Mouse (Mus musculus) kidney, postnatal 0 days (tissue): ENCODE data around the gene Foxi1. TPM values are rescaled to one million over a fixed set of nuclear protein-coding genes. Genes with fewer than 3 reads are reported as not detected.
"Not testable (repeated sequence)": the region's sequence is repeated elsewhere in the genome, so short reads cannot be mapped to it uniquely, and the experiment has no call there.

Experiments
- ATAC-seq: fragments of 200-750 bp; cut with Nextera tagmentation; replicated peaks from 2 replicates; pipeline ENCODE4 v1.8.0; 2017; ENCODE audit warnings: low read depth, moderate number of reproducible peaks, moderate TSS enrichment, moderate library complexity; ENCODE audit not compliant: low FRiP score
- DNase-seq: peaks from one replicate; pipeline ENCODE4 v3.0.0-alpha.2; 2016; ENCODE audit warnings: low spot score
- H3K27ac ChIP-seq: fragments of 300-500 bp; sonication (generic); 2 replicates; pipeline ENCODE4 v1.5.1; 2014; ENCODE audit warnings: mild to moderate bottlenecking
- H3K27me3 ChIP-seq: fragments of 300-500 bp; sonication (generic); 2 replicates; pipeline ENCODE4 v1.6.1; 2014; ENCODE audit warnings: low read length, mixed read lengths; ENCODE audit not compliant: insufficient read depth
- H3K36me3 ChIP-seq: fragments of 300-500 bp; sonication (generic); 2 replicates; pipeline ENCODE4 v1.6.1; 2014; ENCODE audit warnings: low read length, mixed read lengths; ENCODE audit not compliant: insufficient read depth
- H3K4me1 ChIP-seq: fragments of 300-500 bp; sonication (generic); replicated peaks from 2 replicates; pipeline ENCODE4 v1.6.1; 2014; ENCODE audit warnings: antibody characterized with exemption, low read length, mixed read lengths; ENCODE audit not compliant: insufficient read depth
- H3K4me2 ChIP-seq: fragments of 300-500 bp; sonication (generic); 2 replicates; pipeline ENCODE4 v1.6.1; 2014; ENCODE audit warnings: mild to moderate bottlenecking, low read length, moderate library complexity, mixed read lengths
- H3K4me3 ChIP-seq: fragments of 300-500 bp; sonication (generic); replicated peaks from 2 replicates; pipeline ENCODE4 v1.5.1; 2014; ENCODE audit warnings: low read depth, low read length
- H3K9ac ChIP-seq: fragments of 300-500 bp; sonication (generic); 2 replicates; pipeline ENCODE4 v1.6.1; 2014; ENCODE audit warnings: low read depth, low read length
- H3K9me3 ChIP-seq: fragments of 300-500 bp; sonication (generic); replicated peaks from 2 replicates; pipeline ENCODE4 v1.6.1; 2016; ENCODE audit warnings: low read length, inconsistent platforms, mixed read lengths
- CTCF ChIP-seq: IDR thresholded peaks from 2 replicates; pipeline ENCODE4 v1.5.1; 2016; ENCODE audit warnings: antibody characterized with exemption, low read depth, mild to moderate bottlenecking, moderate library complexity
- WGBS: fragments of 180-500 bp; shearing (Covaris S2); extraction: QIAGEN DNeasy Blood & Tissue Kit; methylation state at CpG from one replicate; pipeline ENCODE4 v1.1.7; 2014; 5-methylcytosine and 5-hydroxymethylcytosine counted together
- polyA plus RNA-seq: library from polyadenylated mRNA; unstranded; fragments of >200 nt; fragmentation: Nextera tagmentation; extraction: Ambion mirVana; gene quantifications from 2 replicates; pipeline ENCODE4 v1.2.1, GENCODE M21; 2015

Gene Foxi1
- polyA plus RNA-seq, 1 experiment from 2014 or later, result 30.2 TPM

GRCm38 (mm10) chr11:34228758-34229364 lies 21.0 kb upstream of the Foxi1 start:
- DNase-seq, result peak; percentile 71
- 36% methylated on average over 6 of the region's 6 CpGs for WGBS
- H3K4me1 ChIP-seq, result no peaks in the 10 kb centered on the region
- 0 out of 2 replicates have a peak, but pooled peaks have one; percentile 30 for ATAC-seq
- TF ChIP-seq CTCF, result peak; percentile 78
- H3K36me3 ChIP-seq, result no peaks in the 10 kb centered on the region
- H3K4me2 ChIP-seq, result no peak overlapping the region
- no peaks in the 10 kb centered on the region for H3K9me3 ChIP-seq
- H3K27ac ChIP-seq, result no peak overlapping the region
- H3K27me3 ChIP-seq, result no peaks in the 10 kb centered on the region
- no peak overlapping the region for H3K4me3 ChIP-seq
- no peak overlapping the region for H3K9ac ChIP-seq

- Histone ChIP-seq H3K9me3 (no peaks in the 10 kb centered on the region), H3K9ac (no peak overlapping the region), H3K36me3 (no peaks in the 10 kb centered on the region), H3K27me3 (no peaks in the 10 kb centered on the region), H3K27ac (no peak overlapping the region), H3K4me1 (no peaks in the 10 kb centered on the region), H3K4me3 (no peak overlapping the region), H3K4me2 (no peak overlapping the region)
- TF ChIP-seq CTCF, result peak; percentile 63; the same call in 1 of the 2 replicates
- ATAC-seq (no peak), DNase-seq (peak; percentile 24)
- 74% methylated on average over 1 of the region's 1 CpGs for whole genome bisulfite sequencing
These were observed 19.3 kb upstream of the Foxi1 start for GRCm38 (mm10) chr11:34227180-34227579.

- not testable (repeated sequence) for H3K4me3 ChIP-seq, ATAC-seq
These were observed 12.7 kb upstream of the Foxi1 start for GRCm38 (mm10) chr11:34220596-34220995.

GRCm38 (mm10) chr11:34212853-34213252 lies 5.0 kb upstream of the Foxi1 start:
- H3K36me3 ChIP-seq, result no peaks in the 10 kb centered on the region
- no peak overlapping the region for H3K4me3 ChIP-seq
- no peaks in the 10 kb centered on the region for H3K27me3 ChIP-seq
- peak; percentile 81 for DNase-seq
- WGBS, result 20% methylated on average over 5 of the region's 5 CpGs
- H3K4me2 ChIP-seq, result no peak overlapping the region
- no peak; the same call in 1 of the 2 replicates for ATAC-seq
- H3K4me1 ChIP-seq, result no peaks in the 10 kb centered on the region
- no peaks in the 10 kb centered on the region for H3K9me3 ChIP-seq
- no peak overlapping the region for H3K27ac ChIP-seq
- no peak overlapping the region for H3K9ac ChIP-seq
- TF ChIP-seq CTCF, result peak; percentile 78

More at GRCm38 (mm10) chr11:34220596-34220995, 12.7 kb upstream of the Foxi1 start:
- H3K4me1 ChIP-seq, H3K27me3 ChIP-seq, H3K9ac ChIP-seq, H3K4me2 ChIP-seq, DNase-seq, H3K27ac ChIP-seq, H3K9me3 ChIP-seq, H3K36me3 ChIP-seq: not testable (repeated sequence)
- WGBS, result 90% methylated on average over 4 of the region's 4 CpGs

- DNase-seq (no peak), ATAC-seq (no peak)
- Histone ChIP-seq H3K9ac (no peak overlapping the region), H3K27ac (no peak overlapping the region), H3K4me1 (no peaks in the 10 kb centered on the region), H3K36me3 (no peaks in the 10 kb centered on the region), H3K4me3 (no peak overlapping the region), H3K27me3 (no peaks in the 10 kb centered on the region), H3K9me3 (no peaks in the 10 kb centered on the region), H3K4me2 (no peak overlapping the region)
- no peak for TF ChIP-seq CTCF
- 35% methylated on average over 1 of the region's 1 CpGs for WGBS
These were observed 5.1 kb downstream of the Foxi1 start for GRCm38 (mm10) chr11:34202769-34203168.

GRCm38 (mm10) chr11:34195142-34195541 lies 12.7 kb downstream of the Foxi1 start:
- WGBS, result 90% methylated on average over 3 of the region's 3 CpGs
- H3K27ac ChIP-seq, result no peak overlapping the region
- no peaks in the 10 kb centered on the region for H3K27me3 ChIP-seq
- no peaks in the 10 kb centered on the region for H3K9me3 ChIP-seq
- no peaks in the 10 kb centered on the region for H3K36me3 ChIP-seq
- no peak for ATAC-seq
- TF ChIP-seq CTCF, result no peak
- no peaks in the 10 kb centered on the region for H3K4me1 ChIP-seq
- H3K4me3 ChIP-seq, result no peak overlapping the region
- no peak overlapping the region for H3K9ac ChIP-seq
- no peak for DNase-seq
- no peak overlapping the region for H3K4me2 ChIP-seq
